Mouse (Mus musculus): ENCODE measurements around the gene Rem2. TPM values are rescaled to one million over a fixed set of nuclear protein-coding genes. Genes with fewer than 3 reads are reported as not detected.

Gene Rem2
- 0.29 and 0.50 TPM in 2 replicates for polyA plus RNA-seq (2012; ENCODE audit: low replicate concordance)

DNA sequence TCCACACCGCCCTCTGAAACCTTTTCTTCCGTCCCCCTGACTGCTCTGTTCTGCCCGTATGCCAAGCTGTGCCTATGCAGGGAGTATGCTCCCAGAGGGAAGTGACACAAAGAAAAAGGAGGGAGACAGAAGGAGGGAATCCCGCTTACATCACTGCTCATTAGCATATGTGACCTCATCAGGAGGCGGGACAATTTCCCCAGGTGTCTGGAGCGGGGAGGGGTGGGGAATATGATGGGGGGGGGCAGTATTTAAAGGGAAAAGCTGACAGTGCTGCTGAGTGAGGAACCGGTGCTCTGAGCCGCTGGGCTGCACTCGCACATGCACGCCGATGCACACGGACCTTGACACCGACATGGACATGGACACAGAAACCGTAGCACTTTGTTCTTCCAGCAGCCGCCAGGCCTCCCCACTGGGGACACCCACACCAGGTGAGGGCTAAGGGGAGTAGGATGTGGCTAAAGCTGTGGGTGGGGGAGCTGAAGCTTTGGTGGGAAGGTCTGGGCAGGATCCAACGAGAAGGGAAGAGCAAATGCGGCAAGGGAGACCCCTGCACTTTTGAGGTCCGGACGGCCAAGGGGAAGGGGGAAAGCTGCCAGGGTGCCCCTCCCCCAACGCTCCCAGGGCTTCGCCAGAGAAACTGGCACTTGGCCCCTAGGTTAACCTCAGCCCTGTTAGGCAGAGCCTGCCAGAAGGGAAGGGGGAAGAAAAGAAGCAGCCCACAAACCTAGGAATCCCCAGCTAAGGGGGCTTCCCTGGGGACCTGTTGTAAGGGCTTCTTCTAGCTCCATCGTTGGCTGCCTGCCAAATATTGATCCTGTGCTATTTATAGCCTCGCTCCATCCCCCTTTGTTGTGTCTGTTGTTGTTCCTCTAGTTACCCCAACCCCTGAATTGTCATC, at the start of gene Rem2:
Gene Rem2 (plus strand): TSS at position 160 of the 904 bp plus-strand sequence.

DNA sequence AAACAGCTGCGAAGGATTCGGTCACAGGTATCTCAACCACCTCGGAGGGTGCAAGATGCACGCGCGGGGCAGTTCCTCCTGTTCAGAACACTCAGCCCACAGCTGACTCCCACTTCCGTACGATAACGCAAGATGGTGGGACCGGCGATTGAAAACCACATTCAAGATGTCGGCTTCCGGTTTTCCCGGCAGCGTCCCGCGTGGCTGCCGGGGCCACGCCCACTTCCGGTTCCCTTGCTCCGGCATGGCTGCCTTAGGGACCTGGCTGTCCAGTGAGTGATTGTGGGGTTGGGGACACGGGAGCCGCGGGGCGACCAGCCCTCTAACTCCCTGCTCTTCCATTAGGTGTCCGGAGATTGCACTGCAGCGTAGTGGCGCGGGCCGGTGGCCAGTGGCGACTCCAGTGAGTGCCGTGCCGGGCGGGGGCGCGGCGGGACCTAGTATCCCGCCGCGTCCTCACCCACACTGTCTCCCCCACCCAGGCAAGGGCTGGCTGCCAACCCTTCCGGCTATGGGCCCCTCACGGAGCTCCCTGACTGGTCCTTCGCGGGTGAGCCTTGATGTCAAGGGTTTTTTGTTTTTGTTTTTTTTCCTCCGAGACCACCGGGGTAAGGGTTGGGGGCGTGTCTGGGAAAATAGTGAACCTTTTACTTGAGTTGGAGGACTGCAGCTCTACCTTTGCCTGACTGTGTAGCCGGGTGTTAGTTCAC, 49.1 kb upstream of the Rem2 start, which contains the start of gene Mrpl52:
Gene Mrpl52 (plus strand): TSS at position 221 of the 710 bp plus-strand sequence.

DNA sequence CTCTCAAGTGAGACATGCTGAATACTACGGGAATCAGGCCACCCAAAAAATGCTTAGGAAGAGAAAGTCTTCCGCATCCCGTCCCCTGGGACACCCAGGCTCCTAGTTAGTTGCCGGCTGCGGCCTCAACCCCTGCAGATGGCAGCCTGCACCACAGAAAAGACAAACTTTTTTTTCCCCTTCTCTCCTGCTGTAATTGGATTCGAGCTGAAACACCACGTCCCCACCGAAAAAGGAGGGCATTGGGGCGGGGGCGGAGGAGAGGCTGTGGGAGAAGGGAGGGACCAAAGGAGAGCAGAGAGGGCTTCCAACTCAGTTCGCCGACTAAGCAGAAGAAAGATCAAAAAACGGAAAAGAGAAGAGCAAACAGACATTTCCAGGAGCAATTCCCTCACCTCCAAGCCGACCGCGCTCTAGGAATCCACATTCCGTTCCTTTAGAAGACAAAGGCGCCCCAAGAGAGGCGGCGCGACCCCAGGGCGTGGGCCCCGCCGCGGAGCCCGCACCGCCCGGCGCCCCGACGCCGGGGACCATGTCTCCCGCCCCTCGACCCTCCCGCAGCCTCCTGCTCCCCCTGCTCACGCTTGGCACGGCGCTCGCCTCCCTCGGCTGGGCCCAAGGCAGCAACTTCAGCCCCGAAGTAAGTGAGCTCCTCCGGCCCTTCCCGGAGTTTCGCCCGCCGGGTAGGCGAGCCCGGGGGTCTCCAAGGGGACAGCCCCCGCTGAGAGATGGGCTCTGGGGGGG, 44.4 kb upstream of the Rem2 start, which contains the start of gene Mmp14:
Gene Mmp14 (plus strand): TSS at position 279 of the 744 bp plus-strand sequence.

DNA sequence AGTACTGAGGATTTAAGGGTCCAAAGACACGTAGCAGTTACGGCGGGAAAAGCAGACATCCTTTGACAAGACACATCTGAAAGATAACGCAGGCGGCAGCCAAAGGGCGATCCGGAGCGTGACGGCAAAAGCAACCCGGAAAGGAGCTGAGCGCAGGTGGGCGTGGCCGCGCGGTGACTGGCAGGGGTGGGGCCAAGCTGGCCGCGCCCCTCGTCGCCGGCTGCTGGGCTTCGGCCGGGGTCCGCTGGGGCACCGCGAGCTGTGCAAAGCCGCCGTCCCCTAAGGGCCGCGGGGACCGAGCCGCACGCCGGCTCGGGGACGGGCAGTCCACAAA, 12.0 kb upstream of the Rem2 start, which contains the start of gene Lrp10:
Gene Lrp10 (plus strand): TSS at position 179 of the 334 bp plus-strand sequence.

Other genes with a start within 250 kb of the Rem2 start
- gene Dad1, start 222.0 kb upstream of the Rem2 start, polyA plus RNA-seq (2012; ENCODE audit: low replicate concordance): 25.0 and 49.0 TPM in 2 replicates
- 2.6 and 13.0 TPM in 2 replicates for gene Abhd4, start 221.9 kb upstream of the Rem2 start, polyA plus RNA-seq (2012; ENCODE audit: low replicate concordance)
- not detected in 2 replicates for gene Olfr49, start 191.2 kb upstream of the Rem2 start, polyA plus RNA-seq (2012; ENCODE audit: low replicate concordance)
- gene Oxa1l, start 115.3 kb upstream of the Rem2 start, polyA plus RNA-seq (2012; ENCODE audit: low replicate concordance): 110 and 132 TPM in 2 replicates
- gene Slc7a7, start 58.3 kb upstream of the Rem2 start, polyA plus RNA-seq (2012; ENCODE audit: low replicate concordance): 7.6 and 24.9 TPM in 2 replicates
- 568 and 1,494 TPM in 2 replicates for gene Mrpl52, start 49.2 kb upstream of the Rem2 start, polyA plus RNA-seq (2012; ENCODE audit: low replicate concordance)
- 8.4 and 13.5 TPM in 2 replicates for gene Mmp14, start 44.5 kb upstream of the Rem2 start, polyA plus RNA-seq (2012; ENCODE audit: low replicate concordance)
- gene Lrp10, start 12.0 kb upstream of the Rem2 start, polyA plus RNA-seq (2012; ENCODE audit: low replicate concordance): 484 and 1,181 TPM in 2 replicates
- 67.2 and 74.7 TPM in 2 replicates for gene Prmt5, start 41.4 kb downstream of the Rem2 start, polyA plus RNA-seq (2012; ENCODE audit: low replicate concordance)
- gene Haus4, start 78.5 kb downstream of the Rem2 start, polyA plus RNA-seq (2012; ENCODE audit: low replicate concordance): 18.9 and 31.5 TPM in 2 replicates
- 0.19 and 0.21 TPM in 2 replicates for gene Ajuba, start 101.5 kb downstream of the Rem2 start, polyA plus RNA-seq (2012; ENCODE audit: low replicate concordance)
- 2.5 and 13.7 TPM in 2 replicates for gene 4931414P19Rik, start 129.9 kb downstream of the Rem2 start, polyA plus RNA-seq (2012; ENCODE audit: low replicate concordance)
- gene Psmb5, start 141.9 kb downstream of the Rem2 start, polyA plus RNA-seq (2012; ENCODE audit: low replicate concordance): 82.0 and 111 TPM in 2 replicates
- gene Psmb11, start 145.3 kb downstream of the Rem2 start, polyA plus RNA-seq (2012; ENCODE audit: low replicate concordance): 0.04 TPM in 1 of 2 replicates, not detected in the other
- gene Gm17606, start 164.9 kb downstream of the Rem2 start, polyA plus RNA-seq (2012; ENCODE audit: low replicate concordance): not detected in 2 replicates
- 3.0 and 6.9 TPM in 2 replicates for gene Cdh24, start 165.3 kb downstream of the Rem2 start, polyA plus RNA-seq (2012; ENCODE audit: low replicate concordance)
- gene 1700123O20Rik, start 210.1 kb downstream of the Rem2 start, polyA plus RNA-seq (2012; ENCODE audit: low replicate concordance): 29.2 and 79.7 TPM in 2 replicates
- gene Acin1, start 210.8 kb downstream of the Rem2 start, polyA plus RNA-seq (2012; ENCODE audit: low replicate concordance): 401 and 647 TPM in 2 replicates
- not detected in 2 replicates for gene Gm29776, start 222.7 kb downstream of the Rem2 start, polyA plus RNA-seq (2012; ENCODE audit: low replicate concordance)
- gene Cebpe, start 236.1 kb downstream of the Rem2 start, polyA plus RNA-seq (2012; ENCODE audit: low replicate concordance): 4.6 and 20.0 TPM in 2 replicates

All from hematopoietic multipotent progenitor cell, adult 10-12 weeks (in vitro differentiated cells).